In the genomic region with DNA sequence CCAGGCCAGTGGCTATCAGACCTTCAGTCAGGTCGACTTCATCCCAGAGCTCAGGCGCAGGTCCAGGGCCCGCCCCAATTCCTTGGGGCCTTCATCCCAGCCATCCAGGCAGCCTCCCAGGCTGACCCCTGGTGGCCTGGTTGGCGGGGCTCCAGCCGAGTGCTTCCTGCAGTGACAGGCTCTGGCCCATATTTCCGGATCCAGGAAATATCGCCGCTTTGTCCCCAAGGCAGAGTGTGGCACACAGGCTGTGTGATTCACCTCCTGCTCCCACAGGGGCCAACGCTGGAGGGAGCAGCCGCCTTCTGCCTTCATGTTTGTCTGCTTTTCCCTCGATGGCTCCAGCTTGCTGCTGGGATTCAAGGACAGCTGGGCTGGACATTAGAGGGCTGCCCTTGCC, we compare ENCODE assay signal across 8 mouse cellular contexts. TPM values are rescaled to one million over a fixed set of nuclear protein-coding genes. Genes with fewer than 3 reads are reported as not detected.
A peak's percentile ranks its signal among the peaks of the same experiment; 100 is the strongest.
DNase-seq lines count a peak whose midpoint lies in the region; ATAC-seq lines count a peak whose summit lies in the region.
"Had no signal": no experiment of that assay in that cellular context is flagged by ENCODE, and none has a peak within 500 bp of the region (broad histone marks: within the 10 kb centered on the region; RNA-seq: fewer than 3 reads in every experiment).

No protein-coding gene starts in this region.

- no peak overlapping the region for H3K4me3 ChIP-seq in heart, embryonic 14.5 days (ENCODE audit: control insufficient read depth in 1 of 2, insufficient read depth in 1 of 2, low read depth in 1 of 2, low read length in 2 of 2)
- no peak overlapping the region for H3K4me3 ChIP-seq in midbrain, embryonic 10.5 days

- H3K27me3 ChIP-seq in heart, embryonic 14.5 days (ENCODE audit: control insufficient read depth, insufficient read depth, low read length): no peaks in the 10 kb centered on the region
- no peaks in the 10 kb centered on the region; the same call in 1 of the 2 replicates for H3K27me3 ChIP-seq in midbrain, embryonic 10.5 days (ENCODE audit: low read depth, poor library complexity, severe bottlenecking)

- H3K36me3 ChIP-seq in heart, embryonic 14.5 days (ENCODE audit: control insufficient read depth, insufficient read depth, low read length): peaks cover 29% of the 10 kb centered on the region
- H3K36me3 ChIP-seq in midbrain, embryonic 10.5 days: peaks cover 36% of the 10 kb centered on the region

- DNase-seq in 416B (ENCODE audit: low read depth): peak; percentile 60
- DNase-seq in Muller cell, postnatal 12 days (ENCODE audit: inconsistent ontology term): peak; percentile 98
- peak; percentile 53 to 60 for DNase-seq in cerebellum, postnatal 4 days (ENCODE audit: low spot score in 2 of 2)
- DNase-seq in kidney, postnatal 36 days: peak; percentile 95 to 97
- peak; percentile 84 for DNase-seq in ovary, adult 18-20 months (ENCODE audit: low spot score)
- no peak for DNase-seq in midbrain, embryonic 10.5 days (ENCODE audit: low spot score)

- WGBS in heart, embryonic 14.5 days: 33% methylated on average over 11 of the region's 11 CpGs
- 51% methylated on average over 11 of the region's 11 CpGs for WGBS in midbrain, embryonic 10.5 days

- H3K4me2 ChIP-seq in heart, embryonic 14.5 days (ENCODE audit: low read length): no peak overlapping the region

- ATAC-seq in heart, embryonic 14.5 days (ENCODE audit: insufficient number of reproducible peaks, insufficient read depth, low FRiP score, low read depth): peak; percentile 51

- H3K4me1 ChIP-seq in heart, embryonic 14.5 days (ENCODE audit: control insufficient read depth in 2 of 2, insufficient read depth in 2 of 2, low read length in 2 of 2): peaks cover 28 to 52% of the 10 kb centered on the region in 2 experiments
- H3K4me1 ChIP-seq in midbrain, embryonic 10.5 days: peaks cover 26% of the 10 kb centered on the region

- no peaks in the 10 kb centered on the region for H3K9me3 ChIP-seq in heart, embryonic 14.5 days (ENCODE audit: control insufficient read depth, low read length)
- no peaks in the 10 kb centered on the region for H3K9me3 ChIP-seq in midbrain, embryonic 10.5 days (replicated peaks)

- peak overlapping the region; percentile 61 to 66 for H3K27ac ChIP-seq in heart, embryonic 14.5 days (replicated peaks in 1 of 2; ENCODE audit: control insufficient read depth in 1 of 2, insufficient read depth in 1 of 2, low read depth in 2 of 2, low read length in 2 of 2)
- H3K27ac ChIP-seq in midbrain, embryonic 10.5 days (replicated peaks): no peak overlapping the region

- peak overlapping the region; percentile 21; the same call in 1 of the 2 replicates for H3K9ac ChIP-seq in heart, embryonic 14.5 days (ENCODE audit: low read length)

RNA-seq across cellular contexts. Expression of gene Gtpbp3, which starts 8.6 kb away (rescaled TPM):
- polyA plus RNA-seq in heart, embryonic 14.5 days (2014; fragmentation: Nextera tagmentation; extraction: Ambion mirVana): 3.3 and 4.4 TPM in 2 replicates
- polyA plus RNA-seq in midbrain, embryonic 10.5 days (2016; fragmentation: Nextera tagmentation; extraction: Ambion mirVana): 20.0 and 21.8 TPM in 2 replicates

RNA-seq across cellular contexts. Expression of gene Ano8, which starts 10.7 kb away (rescaled TPM):
- 1.5 and 1.8 TPM in 2 replicates for polyA plus RNA-seq in heart, embryonic 14.5 days (2014; fragmentation: Nextera tagmentation; extraction: Ambion mirVana)
- polyA plus RNA-seq in midbrain, embryonic 10.5 days (2016; fragmentation: Nextera tagmentation; extraction: Ambion mirVana): 3.0 and 3.4 TPM in 2 replicates

RNA-seq across cellular contexts. Expression of gene Plvap, which starts 15.1 kb away (rescaled TPM):
- 109 and 121 TPM in 2 replicates for polyA plus RNA-seq in heart, embryonic 14.5 days (2014; fragmentation: Nextera tagmentation; extraction: Ambion mirVana)
- 39.4 and 45.2 TPM in 2 replicates for polyA plus RNA-seq in midbrain, embryonic 10.5 days (2016; fragmentation: Nextera tagmentation; extraction: Ambion mirVana)

RNA-seq across cellular contexts. Expression of gene Dda1, which starts 27.5 kb away (rescaled TPM):
- 76.7 and 79.1 TPM in 2 replicates for polyA plus RNA-seq in heart, embryonic 14.5 days (2014; fragmentation: Nextera tagmentation; extraction: Ambion mirVana)
- 131 and 141 TPM in 2 replicates for polyA plus RNA-seq in midbrain, embryonic 10.5 days (2016; fragmentation: Nextera tagmentation; extraction: Ambion mirVana)

RNA-seq across cellular contexts. Expression of gene Ccdc194, which starts 29.0 kb away (rescaled TPM):
- 0.35 and 0.89 TPM in 2 replicates for polyA plus RNA-seq in heart, embryonic 14.5 days (2014; fragmentation: Nextera tagmentation; extraction: Ambion mirVana)
- 0.14 and 0.28 TPM in 2 replicates for polyA plus RNA-seq in midbrain, embryonic 10.5 days (2016; fragmentation: Nextera tagmentation; extraction: Ambion mirVana)
- polyA plus RNA-seq: cortical plate, adult 2 months had no signal
